Mouse (Mus musculus) cerebellum, postnatal 14 days (tissue): ENCODE data around the gene Hey2.

Experiments used
- DNase-seq, 2 experiments: peaks; one replicate each; pipeline ENCODE4 v3.0.0; 2021; ENCODE audit warnings: mixed read lengths in 2 of 2

Gene Hey2

GRCm38 (mm10) chr10:30789521-30789920 lies 53.1 kb downstream of the Hey2 start:
- DNase-seq = no peak

GRCm38 (mm10) chr10:30788340-30788721 lies 54.3 kb downstream of the Hey2 start:
- no peak for DNase-seq

- no peak for DNase-seq
These were observed 54.8 kb downstream of the Hey2 start for GRCm38 (mm10) chr10:30787684-30788339.

GRCm38 (mm10) chr10:30786103-30786754 lies 56.4 kb downstream of the Hey2 start:
- no peak for DNase-seq
